Mouse (Mus musculus): ENCODE measurements at regions not wholly inside any gene's neighbourhood (a gene's known extent, or its start where the extent isn't known, plus 50 kb on each side); places are given as distances from the start of the nearest gene placed in this dataset.

DNA sequence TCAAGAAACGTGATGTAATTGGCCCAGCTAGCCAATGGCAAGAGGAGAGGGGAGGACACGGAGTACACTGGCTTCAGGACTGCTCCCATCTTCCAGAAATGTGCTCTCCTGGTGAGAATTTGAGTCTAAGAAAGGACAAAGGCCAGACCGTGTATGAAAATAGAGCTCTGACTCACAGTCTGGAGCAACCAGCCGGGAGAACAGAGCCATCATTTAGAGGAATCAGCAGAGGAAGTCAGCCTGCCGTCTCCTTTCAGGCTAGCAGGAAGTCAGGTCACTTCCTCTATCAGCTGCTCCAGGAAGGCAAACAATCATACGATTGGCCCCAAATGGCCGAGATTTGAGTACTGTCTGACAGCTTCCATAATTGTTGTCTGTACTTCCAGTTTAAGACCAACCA lies 119.0 kb upstream of the Tmpo start:
- TF ChIP-seq CTCF (IDR thresholded peaks at IDR 0.05; ENCODE audit: control insufficient read depth, insufficient read depth, insufficient replicate concordance, low read depth, low read length) (no peak), POLR2A (IDR thresholded peaks at IDR 0.05; ENCODE audit: control insufficient read depth, low read depth, low read length) (no peak)
